Comparison of ENCODE assay signal across 7 mouse cellular contexts in the genomic region with DNA sequence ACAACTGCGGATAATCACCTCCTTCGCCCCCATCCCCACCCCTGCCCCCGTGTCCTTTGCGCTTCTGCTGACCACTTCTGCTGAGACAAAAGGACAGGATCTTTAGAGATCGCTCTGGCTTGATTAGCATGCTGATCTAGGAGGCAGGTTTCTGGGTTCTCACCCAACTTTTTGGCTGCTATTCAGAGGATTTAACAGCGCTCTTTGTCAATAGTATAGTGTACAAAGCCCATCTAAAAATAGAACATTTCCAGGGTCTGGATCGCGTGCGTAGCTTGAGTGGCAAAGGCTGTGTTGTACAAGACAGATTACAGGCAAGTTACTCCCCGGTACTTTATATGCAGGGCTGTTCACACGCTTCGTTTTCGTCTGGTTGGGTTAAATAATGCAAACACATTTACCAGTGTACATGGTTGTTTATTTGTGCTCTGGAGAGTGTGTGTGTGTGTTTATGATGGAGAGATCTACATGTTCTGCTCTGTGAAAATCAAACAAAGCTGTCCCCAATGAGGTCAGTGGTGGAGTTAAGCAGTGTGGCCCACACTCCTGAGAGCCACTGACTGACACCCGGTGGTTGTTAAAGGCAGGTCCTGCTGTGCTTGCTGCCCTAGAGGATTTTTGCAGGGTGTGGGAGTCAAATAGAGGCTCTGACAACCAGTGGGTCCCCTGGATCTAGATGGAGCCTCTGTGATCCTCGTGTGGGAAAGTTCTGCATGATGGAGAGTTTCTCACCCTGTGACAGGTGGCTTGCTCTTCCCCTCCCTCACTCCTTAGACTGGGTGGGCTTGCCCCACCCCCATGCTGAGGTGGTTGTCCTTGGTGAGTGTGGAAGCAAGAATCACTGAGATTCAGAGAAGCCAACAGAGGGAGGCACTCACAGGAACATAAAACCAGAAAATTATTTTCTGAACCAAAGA.
A peak's percentile ranks its signal among the peaks of the same experiment; 100 is the strongest.
DNase-seq lines count a peak whose midpoint lies in the region; ATAC-seq lines count a peak whose summit lies in the region.

No protein-coding gene starts in this region.

- no peaks in the 10 kb centered on the region for H3K27me3 ChIP-seq in embryonic facial prominence, embryonic 13.5 days
- no peaks in the 10 kb centered on the region for H3K27me3 ChIP-seq in hindbrain, embryonic 11.5 days (ENCODE audit: control insufficient read depth, insufficient read depth, low read length)
- H3K27me3 ChIP-seq in liver, embryonic 11.5 days (replicated peaks; ENCODE audit: control insufficient read depth, insufficient read depth, low read length): no peaks in the 10 kb centered on the region

- H3K4me1 ChIP-seq in embryonic facial prominence, embryonic 13.5 days: peaks cover 15% of the 10 kb centered on the region; the same call in 1 of the 2 replicates
- H3K4me1 ChIP-seq in hindbrain, embryonic 11.5 days (replicated peaks; ENCODE audit: control insufficient read depth, insufficient read depth, low read length): peaks cover 2% of the 10 kb centered on the region; the same call in 1 of the 2 replicates
- H3K4me1 ChIP-seq in liver, embryonic 11.5 days (replicated peaks; ENCODE audit: control insufficient read depth, insufficient read depth, low read length): no peaks in the 10 kb centered on the region

- H3K9me3 ChIP-seq in embryonic facial prominence, embryonic 13.5 days: no peaks in the 10 kb centered on the region
- no peaks in the 10 kb centered on the region for H3K9me3 ChIP-seq in hindbrain, embryonic 11.5 days (ENCODE audit: control insufficient read depth, low read length)
- H3K9me3 ChIP-seq in liver, embryonic 11.5 days (ENCODE audit: control insufficient read depth, low read length): no peaks in the 10 kb centered on the region

- H3K4me2 ChIP-seq in embryonic facial prominence, embryonic 13.5 days: peak overlapping the region; percentile 66
- H3K4me2 ChIP-seq in hindbrain, embryonic 11.5 days (replicated peaks; ENCODE audit: low read depth, low read length): peak overlapping the region; percentile 42
- H3K4me2 ChIP-seq in liver, embryonic 11.5 days: peak overlapping the region; percentile 61

- peak overlapping the region; percentile 44; the same call in 1 of the 2 replicates for H3K9ac ChIP-seq in embryonic facial prominence, embryonic 13.5 days
- peak overlapping the region; percentile 56 for H3K9ac ChIP-seq in hindbrain, embryonic 11.5 days (ENCODE audit: low read depth, low read length)
- H3K9ac ChIP-seq in liver, embryonic 11.5 days (ENCODE audit: low read depth, low read length): no peak overlapping the region

- H3K27ac ChIP-seq in embryonic facial prominence, embryonic 13.5 days: peak overlapping the region; percentile 8; the same call in 1 of the 2 replicates
- H3K27ac ChIP-seq in hindbrain, embryonic 11.5 days (ENCODE audit: low read depth, low read length): no peak overlapping the region
- H3K27ac ChIP-seq in liver, embryonic 11.5 days (ENCODE audit: low read depth, low read length): no peak overlapping the region

- H3K4me3 ChIP-seq in embryonic facial prominence, embryonic 13.5 days: peak overlapping the region; percentile 31
- H3K4me3 ChIP-seq in hindbrain, embryonic 11.5 days (ENCODE audit: low read depth, low read length): peak overlapping the region; percentile 35
- H3K4me3 ChIP-seq in liver, embryonic 11.5 days (ENCODE audit: low read depth, low read length): peak overlapping the region; percentile 31; the same call in 1 of the 2 replicates

- DNase-seq in thymus, postnatal 25 days: peak; percentile 4
- DNase-seq in thymus, postnatal 10 days (ENCODE audit: low spot score in 2 of 2): no peak
- peak; percentile 47 for DNase-seq in hindbrain, embryonic 11.5 days (ENCODE audit: low spot score)
- no peak for DNase-seq in liver, embryonic 11.5 days (ENCODE audit: low spot score)
- DNase-seq in neural tube, embryonic 10.5 days (ENCODE audit: extremely low spot score, low spot score): peak; percentile 34
- DNase-seq in spleen, postnatal 10 days (ENCODE audit: low spot score in 2 of 2): no peak

- 31% methylated on average over 15 of the region's 15 CpGs for WGBS in embryonic facial prominence, embryonic 13.5 days
- WGBS in hindbrain, embryonic 11.5 days: 28% methylated on average over 15 of the region's 15 CpGs
- 22% methylated on average over 15 of the region's 15 CpGs for WGBS in liver, embryonic 11.5 days

- ATAC-seq in embryonic facial prominence, embryonic 13.5 days (ENCODE audit: insufficient number of reproducible peaks, insufficient read depth, low FRiP score, low TSS enrichment, low read depth): 0 out of 2 replicates have a peak, but pooled peaks have one; percentile 59
- ATAC-seq in hindbrain, embryonic 11.5 days (ENCODE audit: low FRiP score): peak; percentile 80
- ATAC-seq in liver, embryonic 11.5 days (replicated peaks; ENCODE audit: low FRiP score): no peak

- H3K36me3 ChIP-seq in embryonic facial prominence, embryonic 13.5 days: no peaks in the 10 kb centered on the region
- no peaks in the 10 kb centered on the region for H3K36me3 ChIP-seq in hindbrain, embryonic 11.5 days (ENCODE audit: control insufficient read depth, insufficient read depth, low read length)
- H3K36me3 ChIP-seq in liver, embryonic 11.5 days (ENCODE audit: control insufficient read depth, insufficient read depth, low read length): no peaks in the 10 kb centered on the region

Comparison
In these comparisons a context has a peak if more than half of its experiments do, and no peak if none do; other contexts are left out.
1. DNase-seq: peak in thymus, postnatal 25 days (single experiment), hindbrain, embryonic 11.5 days (single experiment) and neural tube, embryonic 10.5 days (single experiment); none in thymus, postnatal 10 days (0 of 2), liver, embryonic 11.5 days (single experiment) and spleen, postnatal 10 days (0 of 2).
2. Peak in every context shown above with its lines, with median percentiles within 50 percentile points of each other: H3K4me2 ChIP-seq and H3K4me3 ChIP-seq.